Mouse (Mus musculus): Measurements from ENCODE around the gene Sergef.

DNA sequence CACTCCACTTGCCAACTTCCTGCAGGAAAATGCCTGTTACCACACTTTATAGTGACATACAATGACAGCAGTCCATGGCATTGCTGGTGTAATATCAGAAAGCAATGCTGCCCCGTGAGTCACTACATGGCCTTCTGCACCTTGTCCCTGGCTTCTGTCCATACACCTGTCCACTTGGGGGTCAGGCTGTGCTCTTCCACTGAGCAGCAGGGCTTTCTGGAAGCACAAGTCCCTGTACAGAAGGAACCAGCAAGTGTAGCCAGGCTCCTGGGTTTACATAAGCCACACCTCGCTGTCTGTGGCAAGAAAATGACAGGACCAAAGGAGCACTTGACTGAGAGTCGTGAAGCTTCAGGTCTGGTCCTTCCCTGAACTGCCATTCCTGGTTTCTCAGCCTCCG is 30.3 kb downstream of the Sergef start:
- no peak for TF ChIP-seq CTCF (IDR thresholded peaks at IDR 0.05; ENCODE audit: borderline replicate concordance, insufficient read depth, low read depth, low read length)
- no peak for TF ChIP-seq POLR2A (IDR thresholded peaks at IDR 0.05; ENCODE audit: borderline replicate concordance, insufficient read depth, low read length)
